ENCODE assay signal across 20 mouse cellular contexts in the genomic region with DNA sequence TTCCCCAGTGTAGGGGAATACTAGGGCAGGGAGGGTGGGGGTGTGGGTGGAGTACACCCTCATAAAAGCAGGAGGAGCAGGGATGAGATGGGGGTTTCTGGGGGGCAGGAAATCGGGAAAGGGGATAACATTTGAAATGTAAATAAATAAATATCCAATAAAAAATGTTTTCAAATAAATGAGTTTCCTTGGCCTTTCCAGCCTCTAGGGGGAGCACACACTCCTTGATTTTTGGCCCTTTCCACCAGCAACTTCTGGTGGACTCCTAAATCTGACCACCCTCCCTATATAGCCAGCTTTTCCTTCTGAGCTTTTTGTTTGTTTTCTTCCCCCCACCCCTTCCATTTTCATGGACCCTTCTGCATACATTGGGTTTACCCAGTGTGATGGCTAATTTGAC. TPM values are rescaled to one million over a fixed set of nuclear protein-coding genes. Genes with fewer than 3 reads are reported as not detected.
DNase-seq lines count a peak whose midpoint lies in the region; ATAC-seq and TF ChIP-seq lines count a peak whose summit lies in the region.
"Had no signal": no experiment of that assay in that cellular context is flagged by ENCODE, and none has a peak within 500 bp of the region (broad histone marks: within the 10 kb centered on the region; RNA-seq: fewer than 3 reads in every experiment).

No protein-coding gene starts in this region.

- no peak overlapping the region for H3K4me3 ChIP-seq in gastrocnemius, adult 2 months
- no peak overlapping the region for H3K4me3 ChIP-seq in lung, embryonic 14.5 days (ENCODE audit: low read depth, low read length)
- H3K4me3 ChIP-seq in CH12.LX (replicated peaks in 1 of 3; ENCODE audit: low read depth in 2 of 3, low read length in 2 of 3, poor library complexity in 1 of 3): no peak overlapping the region
- H3K4me3 ChIP-seq: erythroblast, embryonic 14.5 days; heart, embryonic 10.5 days; midbrain, embryonic 12.5 days had no signal

- DNase-seq in gastrocnemius, adult 2 months: peak; percentile 16
- no peak for DNase-seq in gastrocnemius, postnatal 25 days
- peak; percentile 22 for DNase-seq in lung, embryonic 14.5 days
- no peak for DNase-seq in lung, adult 18-20 months
- peak; percentile 0 for DNase-seq in CH12.LX (ENCODE audit: extremely low read depth)
- peak; percentile 1 for DNase-seq in splenic B cell, adult 2 months (ENCODE audit: low read depth, low spot score)
- DNase-seq in natural killer cell, adult 2 months (ENCODE audit: low spot score in 2 of 2): no peak
- DNase-seq: adrenal gland, adult 2 months; cerebellum, adult 8-10 months; gastrocnemius, postnatal 10 days; liver; lung, postnatal 14 days; thymus, postnatal 25 days had no signal

- H3K27ac ChIP-seq in gastrocnemius, adult 2 months: no peak overlapping the region
- H3K27ac ChIP-seq in lung, embryonic 14.5 days (ENCODE audit: low read depth): no peak overlapping the region
- H3K27ac ChIP-seq in CH12.LX (ENCODE audit: insufficient read depth, low read depth): no peak overlapping the region
- H3K27ac ChIP-seq: heart, embryonic 10.5 days; hindbrain, postnatal 0 days; midbrain, embryonic 12.5 days had no signal

- TF ChIP-seq EP300 in CH12.LX (IDR thresholded peaks at IDR 0.05; ENCODE audit: low read length): no peak

- H3K79me2 ChIP-seq in CH12.LX (replicated peaks; ENCODE audit: control insufficient read depth, extremely low read depth, insufficient read depth, poor library complexity, severe bottlenecking): no peaks in the 10 kb centered on the region

- no peaks in the 10 kb centered on the region for H3K4me1 ChIP-seq in lung, embryonic 14.5 days (ENCODE audit: insufficient read depth)
- H3K4me1 ChIP-seq in CH12.LX (ENCODE audit: control insufficient read depth in 1 of 2, insufficient read depth in 2 of 2): no peaks in the 10 kb centered on the region
- H3K4me1 ChIP-seq: heart, embryonic 10.5 days; midbrain, embryonic 12.5 days had no signal

- no peaks in the 10 kb centered on the region for H3K27me3 ChIP-seq in lung, embryonic 14.5 days (ENCODE audit: insufficient read depth, low read length)
- no peaks in the 10 kb centered on the region for H3K27me3 ChIP-seq in CH12.LX (replicated peaks)
- no peaks in the 10 kb centered on the region for H3K27me3 ChIP-seq in splenic B cell, adult 2 months (ENCODE audit: control insufficient read depth, insufficient read depth, low read length, poor library complexity, severe bottlenecking)

- no peaks in the 10 kb centered on the region for H3K36me3 ChIP-seq in lung, embryonic 14.5 days (ENCODE audit: insufficient read depth)
- no peaks in the 10 kb centered on the region for H3K36me3 ChIP-seq in CH12.LX (replicated peaks in 1 of 2; ENCODE audit: control insufficient read depth in 1 of 2, insufficient read depth in 1 of 2, low read length in 1 of 2)
- no peaks in the 10 kb centered on the region for H3K36me3 ChIP-seq in splenic B cell, adult 2 months (ENCODE audit: control insufficient read depth, insufficient read depth, low read length, poor library complexity, severe bottlenecking)
- H3K36me3 ChIP-seq: heart, embryonic 10.5 days; midbrain, embryonic 12.5 days had no signal

- WGBS in lung, embryonic 14.5 days: 38% methylated on average over 1 of the region's 1 CpGs

- H3K4me2 ChIP-seq in lung, embryonic 14.5 days: no peak overlapping the region
- no peak overlapping the region for H3K4me2 ChIP-seq in CH12.LX (ENCODE audit: insufficient read depth, low read depth, poor library complexity, severe bottlenecking)
- H3K4me2 ChIP-seq: midbrain, embryonic 12.5 days had no signal

- peak; percentile 37 for TF ChIP-seq RAD21 in CH12.LX (IDR thresholded peaks at IDR 0.05; ENCODE audit: low read depth, low read length)

- no peak for TF ChIP-seq POLR2A in CH12.LX (IDR thresholded peaks at IDR 0.05; ENCODE audit: low read depth, low read length)

- ATAC-seq in lung, embryonic 14.5 days (ENCODE audit: insufficient read depth): no peak
- ATAC-seq: forebrain, embryonic 16.5 days; hindbrain, postnatal 0 days had no signal

- intact Hi-C loops in gastrocnemius, adult 2 months (cut with DNase I): loop anchor here (2.0 kb wide), 1 partner anchor 54 kb away; no protein-coding TSS in a partner anchor

- no peak overlapping the region for H3K9ac ChIP-seq in lung, embryonic 14.5 days
- no peak overlapping the region for H3K9ac ChIP-seq in CH12.LX (ENCODE audit: insufficient read depth, low read depth)
- H3K9ac ChIP-seq: midbrain, embryonic 12.5 days had no signal

- TF ChIP-seq CTCF in gastrocnemius, adult 2 months (IDR thresholded peaks at IDR 0.05): peak; percentile 52
- no peak; the same call in 1 of the 2 replicates for TF ChIP-seq CTCF in lung, embryonic 14.5 days (IDR thresholded peaks at IDR 0.05; ENCODE audit: low read depth)
- TF ChIP-seq CTCF in CH12.LX (conservative IDR thresholded peaks at IDR 0.05 in 1 of 2, IDR thresholded peaks at IDR 0.05 in 1 of 2; ENCODE audit: low read depth in 2 of 2, low read length in 2 of 2): peak in 1 of 2 experiments; percentile 49; a peak in 2 of 4 replicates

- dilution Hi-C loops in CH12.LX (cut with MboI; ENCODE audit: extremely low pct_ligation_motif_present, extremely low pct_unique_long_range_greater_than_20kb, low sequenced_read_pairs): no loop called here

- H3K9me3 ChIP-seq in lung, embryonic 14.5 days (ENCODE audit: low read depth, low read length): no peaks in the 10 kb centered on the region
- H3K9me3 ChIP-seq in CH12.LX (replicated peaks; ENCODE audit: low read length): no peaks in the 10 kb centered on the region
- H3K9me3 ChIP-seq: heart, embryonic 10.5 days; midbrain, embryonic 12.5 days had no signal

- in situ Hi-C loops in CH12.LX (cut with MboI; ENCODE audit: low pct_ligation_motif_present, low pct_unique_long_range_greater_than_20kb, low sequenced_read_pairs): no loop called here

TF ChIP-seq in CH12.LX, 34 proteins besides CTCF, POLR2A, EP300 and RAD21:
- TF ChIP-seq JUN (IDR thresholded peaks at IDR 0.05; ENCODE audit: insufficient read depth, low read depth, low read length): no peak
- TF ChIP-seq SMC3 (IDR thresholded peaks at IDR 0.05; ENCODE audit: low read depth, low read length): peak; percentile 5; the same call in 1 of the 2 replicates

RNA-seq across cellular contexts. Expression of a gene that starts 7.3 kb away (rescaled TPM):
- under 1 TPM; 0.08 to 0.14 TPM for total RNA-seq in gastrocnemius, adult 2 months (2021)
- under 1 TPM; 0.05 TPM for total RNA-seq in gastrocnemius, postnatal 25 days (2021)
- polyA plus RNA-seq in lung, embryonic 14.5 days (2014; fragmentation: Nextera tagmentation; extraction: Ambion mirVana): 0.03 TPM in 2 replicates
- total RNA-seq in CH12.LX (2012; rRNA removed) (not detected in 2 replicates), CH12.LX (2014; rRNA removed) (not detected in 2 replicates)
- not detected in 2 replicates for polyA plus RNA-seq in CH12.LX (2012; ENCODE audit: insufficient read length, low read depth)
- total RNA-seq: heart, postnatal 25 days had no signal
- polyA plus RNA-seq: erythroblast, embryonic 14.5 days; spleen, adult 2 months had no signal

Comparison
In these comparisons a context has a peak if more than half of its experiments do, and no peak if none do; other contexts are left out.
1. DNase-seq: peak in gastrocnemius, adult 2 months (single experiment), lung, embryonic 14.5 days (single experiment), CH12.LX (single experiment) and splenic B cell, adult 2 months (single experiment); none in gastrocnemius, postnatal 25 days (single experiment), lung, adult 18-20 months (0 of 2) and natural killer cell, adult 2 months (0 of 2).